Mouse (Mus musculus) kidney, postnatal 25 days (tissue): ENCODE data around the gene Chic1.
A peak's percentile ranks its signal among the peaks of the same experiment; 100 is the strongest.

Experiments used
- DNase-seq, 2 experiments: peaks; one replicate each; pipeline ENCODE4 v3.0.0; 2021; ENCODE audit warnings: mixed read lengths in 2 of 2

The Chic1 gene

GRCm38 (mm10) chrX:103356287-103356686 is at the start of gene Chic1:
Chic1 (plus strand) TSS chrX:103356476.
- peak; percentile 84 to 90 for DNase-seq

- DNase-seq = no peak
These were observed 48.0 kb upstream of the Chic1 start for GRCm38 (mm10) chrX:103308262-103308661.

GRCm38 (mm10) chrX:103311723-103312122 is 44.6 kb upstream of the Chic1 start:
- DNase-seq = no peak

GRCm38 (mm10) chrX:103314146-103314545 is 42.1 kb upstream of the Chic1 start:
- peak; percentile 32 to 56 for DNase-seq

- no peak for DNase-seq
These were observed 35.1 kb upstream of the Chic1 start, which contains the start of gene Cdx4 for GRCm38 (mm10) chrX:103321146-103321545. Cdx4 (plus strand) TSS chrX:103321398.

- DNase-seq = no peak
These were observed 30.4 kb upstream of the Chic1 start for GRCm38 (mm10) chrX:103325900-103326299.

GRCm38 (mm10) chrX:103329386-103329785 is 26.9 kb upstream of the Chic1 start:
- no peak for DNase-seq

- DNase-seq = no peak
These were observed 25.0 kb upstream of the Chic1 start for GRCm38 (mm10) chrX:103331125-103331858.

- no peak for DNase-seq
These were observed 14.7 kb upstream of the Chic1 start for GRCm38 (mm10) chrX:103341369-103342113.

GRCm38 (mm10) chrX:103355784-103356183 is 492 bp upstream of the Chic1 start:
- DNase-seq = no peak

GRCm38 (mm10) chrX:103356761-103357236 is 523 bp downstream of the Chic1 start:
- DNase-seq = peak in 1 of 2 experiments; percentile 34

- no peak for DNase-seq
These were observed 9.9 kb downstream of the Chic1 start for GRCm38 (mm10) chrX:103366201-103366600.

GRCm38 (mm10) chrX:103368650-103369049 is 12.4 kb downstream of the Chic1 start:
- DNase-seq = no peak

GRCm38 (mm10) chrX:103371221-103371620 is 14.9 kb downstream of the Chic1 start:
- peak; percentile 28 to 41 for DNase-seq

GRCm38 (mm10) chrX:103371627-103372026 is 15.4 kb downstream of the Chic1 start:
- peak in 1 of 2 experiments; percentile 4 for DNase-seq

GRCm38 (mm10) chrX:103374250-103374649 is 18.0 kb downstream of the Chic1 start:
- peak in 1 of 2 experiments; percentile 8 for DNase-seq

GRCm38 (mm10) chrX:103384528-103384927 is 28.3 kb downstream of the Chic1 start:
- DNase-seq = no peak

- no peak for DNase-seq
These were observed 31.9 kb downstream of the Chic1 start for GRCm38 (mm10) chrX:103388131-103388530.

GRCm38 (mm10) chrX:103393841-103394240 is 37.6 kb downstream of the Chic1 start:
- no peak for DNase-seq

GRCm38 (mm10) chrX:103405021-103405420 is 48.7 kb downstream of the Chic1 start:
- DNase-seq = no peak

GRCm38 (mm10) chrX:103414167-103414566 is 57.9 kb downstream of the Chic1 start, which contains the start of gene Tsx:
Tsx (plus strand) TSS chrX:103414467.
- no peak for DNase-seq

- DNase-seq = no peak
These were observed 65.4 kb downstream of the Chic1 start, which contains the start of gene Gm26992 for GRCm38 (mm10) chrX:103421710-103422109. Gm26992 (plus strand) TSS chrX:103422010.

- DNase-seq = peak in 1 of 2 experiments; percentile 3
These were observed 71.4 kb downstream of the Chic1 start for GRCm38 (mm10) chrX:103427677-103428076.

- DNase-seq = no peak
These were observed 76.0 kb downstream of the Chic1 start for GRCm38 (mm10) chrX:103432293-103432692.
